Mouse (Mus musculus): ENCODE results near the gene Sbds. TPM values are rescaled to one million over a fixed set of nuclear protein-coding genes. Genes with fewer than 3 reads are reported as not detected.

The Sbds gene
- polyA plus RNA-seq, 1 experiment: 24.2 TPM

GRCm38 (mm10) chr5:130218336-130218735 is 37.0 kb downstream of the Sbds start:
- WGBS: 66% methylated on average over 5 of the region's 5 CpGs
- Histone ChIP-seq H3K27me3 (ENCODE audit: control insufficient read depth, insufficient read depth, low read length) (no peaks in the 10 kb centered on the region), H3K27ac (ENCODE audit: insufficient read depth, low read depth, low read length) (no peak overlapping the region), H3K4me3 (ENCODE audit: low read depth, low read length) (no peak overlapping the region), H3K36me3 (ENCODE audit: control insufficient read depth, insufficient read depth, low read length) (peaks cover 6% of the 10 kb centered on the region), H3K4me1 (ENCODE audit: control insufficient read depth, insufficient read depth, insufficient read length, low read length) (peaks cover 10% of the 10 kb centered on the region; the same call in 1 of the 2 replicates)
- TF ChIP-seq CTCF (IDR thresholded peaks at IDR 0.05; ENCODE audit: extremely low read depth, insufficient read length, insufficient replicate concordance, low read depth, low read length) (no peak), POLR2A (IDR thresholded peaks at IDR 0.05; ENCODE audit: low read depth, low read length) (no peak)

GRCm38 (mm10) chr5:130217406-130217805 is 37.9 kb downstream of the Sbds start:
- WGBS: 64% methylated on average over 4 of the region's 4 CpGs
- Histone ChIP-seq H3K4me3 (ENCODE audit: low read depth, low read length) (no peak overlapping the region), H3K27me3 (ENCODE audit: control insufficient read depth, insufficient read depth, low read length) (no peaks in the 10 kb centered on the region), H3K36me3 (ENCODE audit: control insufficient read depth, insufficient read depth, low read length) (peaks cover 12% of the 10 kb centered on the region), H3K27ac (ENCODE audit: insufficient read depth, low read depth, low read length) (no peak overlapping the region), H3K4me1 (ENCODE audit: control insufficient read depth, insufficient read depth, insufficient read length, low read length) (peaks cover 5% of the 10 kb centered on the region; the same call in 1 of the 2 replicates)
- TF ChIP-seq CTCF (IDR thresholded peaks at IDR 0.05; ENCODE audit: extremely low read depth, insufficient read length, insufficient replicate concordance, low read depth, low read length): no peak
- no peak for TF ChIP-seq POLR2A (IDR thresholded peaks at IDR 0.05; ENCODE audit: low read depth, low read length)

- Histone ChIP-seq H3K36me3 (ENCODE audit: control insufficient read depth, insufficient read depth, low read length) (peaks cover 16% of the 10 kb centered on the region), H3K4me3 (ENCODE audit: low read depth, low read length) (no peak within 1 kb of the TSS), H3K27ac (ENCODE audit: insufficient read depth, low read depth, low read length) (no peak within 1 kb of the TSS), H3K4me1 (ENCODE audit: control insufficient read depth, insufficient read depth, insufficient read length, low read length) (peaks cover 5% of the 10 kb centered on the region; the same call in 1 of the 2 replicates), H3K27me3 (ENCODE audit: control insufficient read depth, insufficient read depth, low read length) (no peaks in the 10 kb centered on the region)
- WGBS: 78% methylated on average over 7 of the region's 7 CpGs
- TF ChIP-seq CTCF (IDR thresholded peaks at IDR 0.05; ENCODE audit: extremely low read depth, insufficient read length, insufficient replicate concordance, low read depth, low read length): no peak
- no peak for TF ChIP-seq POLR2A (IDR thresholded peaks at IDR 0.05; ENCODE audit: low read depth, low read length)
Measured at GRCm38 (mm10) chr5:130216781-130217180, 38.5 kb downstream of the Sbds start, which contains the start of gene Tmem248. TSS of gene Tmem248 (plus strand) at chr5:130217081.

GRCm38 (mm10) chr5:130212956-130213355 is 42.4 kb downstream of the Sbds start:
- no peak for TF ChIP-seq CTCF (IDR thresholded peaks at IDR 0.05; ENCODE audit: extremely low read depth, insufficient read length, insufficient replicate concordance, low read depth, low read length)
- TF ChIP-seq POLR2A (IDR thresholded peaks at IDR 0.05; ENCODE audit: low read depth, low read length): no peak
- Histone ChIP-seq H3K27ac (ENCODE audit: insufficient read depth, low read depth, low read length) (no peak overlapping the region), H3K4me3 (ENCODE audit: low read depth, low read length) (no peak overlapping the region), H3K4me1 (ENCODE audit: control insufficient read depth, insufficient read depth, insufficient read length, low read length) (no peaks in the 10 kb centered on the region), H3K27me3 (ENCODE audit: control insufficient read depth, insufficient read depth, low read length) (no peaks in the 10 kb centered on the region), H3K36me3 (ENCODE audit: control insufficient read depth, insufficient read depth, low read length) (peaks cover 46% of the 10 kb centered on the region)
- WGBS: 91% methylated on average over 11 of the region's 11 CpGs

GRCm38 (mm10) chr5:130207299-130207698 is 48.0 kb downstream of the Sbds start:
- peaks cover 44% of the 10 kb centered on the region for H3K36me3 ChIP-seq (ENCODE audit: control insufficient read depth, insufficient read depth, low read length)
- no peaks in the 10 kb centered on the region for H3K27me3 ChIP-seq (ENCODE audit: control insufficient read depth, insufficient read depth, low read length)
- H3K4me3 ChIP-seq (ENCODE audit: low read depth, low read length): no peak overlapping the region
- H3K4me1 ChIP-seq (ENCODE audit: control insufficient read depth, insufficient read depth, insufficient read length, low read length): peaks cover 11% of the 10 kb centered on the region; the same call in 1 of the 2 replicates
- no peak overlapping the region for H3K27ac ChIP-seq (ENCODE audit: insufficient read depth, low read depth, low read length)
- no peak for TF ChIP-seq POLR2A (IDR thresholded peaks at IDR 0.05; ENCODE audit: low read depth, low read length)
- no peak for TF ChIP-seq CTCF (IDR thresholded peaks at IDR 0.05; ENCODE audit: extremely low read depth, insufficient read length, insufficient replicate concordance, low read depth, low read length)
- WGBS: 92% methylated on average over 4 of the region's 4 CpGs

- H3K4me1 ChIP-seq (ENCODE audit: control insufficient read depth, insufficient read depth, insufficient read length, low read length): peaks cover 11% of the 10 kb centered on the region; the same call in 1 of the 2 replicates
- no peak overlapping the region for H3K4me3 ChIP-seq (ENCODE audit: low read depth, low read length)
- H3K27me3 ChIP-seq (ENCODE audit: control insufficient read depth, insufficient read depth, low read length): no peaks in the 10 kb centered on the region
- TF ChIP-seq POLR2A (IDR thresholded peaks at IDR 0.05; ENCODE audit: low read depth, low read length) (no peak), CTCF (IDR thresholded peaks at IDR 0.05; ENCODE audit: extremely low read depth, insufficient read length, insufficient replicate concordance, low read depth, low read length) (no peak)
- peaks cover 41% of the 10 kb centered on the region for H3K36me3 ChIP-seq (ENCODE audit: control insufficient read depth, insufficient read depth, low read length)
- WGBS: 90% methylated on average over 3 of the region's 3 CpGs
- H3K27ac ChIP-seq (ENCODE audit: insufficient read depth, low read depth, low read length): no peak overlapping the region
Measured at GRCm38 (mm10) chr5:130205441-130206023, 49.8 kb downstream of the Sbds start.

GRCm38 (mm10) chr5:130204560-130204959 is 50.8 kb downstream of the Sbds start:
- 72% methylated on average over 6 of the region's 6 CpGs for WGBS
- Histone ChIP-seq H3K4me3 (ENCODE audit: low read depth, low read length) (no peak overlapping the region), H3K27ac (ENCODE audit: insufficient read depth, low read depth, low read length) (no peak overlapping the region), H3K27me3 (ENCODE audit: control insufficient read depth, insufficient read depth, low read length) (no peaks in the 10 kb centered on the region), H3K4me1 (ENCODE audit: control insufficient read depth, insufficient read depth, insufficient read length, low read length) (peaks cover 11% of the 10 kb centered on the region; the same call in 1 of the 2 replicates), H3K36me3 (ENCODE audit: control insufficient read depth, insufficient read depth, low read length) (peaks cover 36% of the 10 kb centered on the region)
- TF ChIP-seq POLR2A (IDR thresholded peaks at IDR 0.05; ENCODE audit: low read depth, low read length) (no peak), CTCF (IDR thresholded peaks at IDR 0.05; ENCODE audit: extremely low read depth, insufficient read length, insufficient replicate concordance, low read depth, low read length) (no peak)
